Mouse (Mus musculus) neural tube, embryonic 15.5 days (tissue): Measurements from ENCODE around the gene Rfx4. TPM values are rescaled to one million over a fixed set of nuclear protein-coding genes. Genes with fewer than 3 reads are reported as not detected.

Experiments used
- ATAC-seq: fragments of 200-750 bp; cut with Nextera tagmentation; 2 replicates; pipeline ENCODE4 v1.8.0; 2017; ENCODE audit warnings: mild to moderate bottlenecking, moderate TSS enrichment, moderate library complexity; ENCODE audit not compliant: low FRiP score
- H3K27ac ChIP-seq: fragments of 300-500 bp; sonication (generic); replicated peaks from 2 replicates; pipeline ENCODE4 v1.5.1; 2015; ENCODE audit warnings: mild to moderate bottlenecking, inconsistent platforms
- H3K27me3 ChIP-seq: fragments of 300-500 bp; sonication (generic); replicated peaks from 2 replicates; pipeline ENCODE4 v1.6.1; 2015; ENCODE audit warnings: inconsistent platforms
- H3K36me3 ChIP-seq: fragments of 300-500 bp; sonication (generic); 2 replicates; pipeline ENCODE4 v1.6.1; 2015; ENCODE audit warnings: inconsistent platforms
- H3K4me1 ChIP-seq: fragments of 300-500 bp; sonication (generic); 2 replicates; pipeline ENCODE4 v1.6.1; 2015; ENCODE audit warnings: inconsistent platforms
- H3K4me2 ChIP-seq: fragments of 300-500 bp; sonication (generic); 2 replicates; pipeline ENCODE4 v1.6.1; 2015; ENCODE audit warnings: inconsistent platforms, mild to moderate bottlenecking, moderate library complexity
- H3K4me3 ChIP-seq: fragments of 300-500 bp; sonication (generic); replicated peaks from 2 replicates; pipeline ENCODE4 v1.5.1; 2015; ENCODE audit warnings: mild to moderate bottlenecking, inconsistent platforms
- H3K9ac ChIP-seq: fragments of 300-500 bp; sonication (generic); replicated peaks from 2 replicates; pipeline ENCODE4 v1.6.1; 2015; ENCODE audit warnings: mild to moderate bottlenecking, inconsistent platforms
- H3K9me3 ChIP-seq: fragments of 300-500 bp; sonication (generic); replicated peaks from 2 replicates; pipeline ENCODE4 v1.6.1; 2016; ENCODE audit warnings: inconsistent platforms
- WGBS: fragments of 180-500 bp; shearing (Covaris S2); methylation state at CpG from one replicate; pipeline ENCODE4 v1.1.7; 2015; ENCODE audit warnings: mixed read lengths; 5-methylcytosine and 5-hydroxymethylcytosine counted together
- polyA plus RNA-seq: library from polyadenylated mRNA; unstranded; fragments of >200 nt; fragmentation: Nextera tagmentation; extraction: Ambion mirVana; gene quantifications from 2 replicates; pipeline ENCODE4 v1.2.1, GENCODE M21; 2015

The Rfx4 gene
- polyA plus RNA-seq, 1 experiment from 2014 or later = 15.9 TPM

- ATAC-seq = no peak
- Histone ChIP-seq H3K9me3 (no peaks in the 10 kb centered on the region), H3K36me3 (no peaks in the 10 kb centered on the region), H3K9ac (no peak overlapping the region), H3K4me3 (no peak overlapping the region), H3K4me1 (peaks cover 25% of the 10 kb centered on the region), H3K4me2 (peak overlapping the region; percentile 7; the same call in 1 of the 2 replicates), H3K27ac (0 out of 2 replicates have a peak overlapping the region, but pooled peaks have one; percentile 38), H3K27me3 (no peaks in the 10 kb centered on the region)
- 32% methylated on average over 6 of the region's 7 CpGs for WGBS
Measured at GRCm38 (mm10) chr10:84903307-84903706, 147.4 kb downstream of the Rfx4 start.

- 9% methylated on average over 5 of the region's 5 CpGs for WGBS
- peak overlapping the region; percentile 38; the same call in 1 of the 2 replicates for H3K27ac ChIP-seq
- H3K36me3 ChIP-seq = no peaks in the 10 kb centered on the region
- H3K4me1 ChIP-seq = peaks cover 25% of the 10 kb centered on the region
- no peaks in the 10 kb centered on the region for H3K27me3 ChIP-seq
- no peak overlapping the region for H3K9ac ChIP-seq
- no peak overlapping the region for H3K4me3 ChIP-seq
- no peaks in the 10 kb centered on the region for H3K9me3 ChIP-seq
- 0 out of 2 replicates have a peak, but pooled peaks have one; percentile 20 for ATAC-seq
- peak overlapping the region; percentile 7; the same call in 1 of the 2 replicates for H3K4me2 ChIP-seq
Measured at GRCm38 (mm10) chr10:84903742-84904141, 147.9 kb downstream of the Rfx4 start.

DNA sequence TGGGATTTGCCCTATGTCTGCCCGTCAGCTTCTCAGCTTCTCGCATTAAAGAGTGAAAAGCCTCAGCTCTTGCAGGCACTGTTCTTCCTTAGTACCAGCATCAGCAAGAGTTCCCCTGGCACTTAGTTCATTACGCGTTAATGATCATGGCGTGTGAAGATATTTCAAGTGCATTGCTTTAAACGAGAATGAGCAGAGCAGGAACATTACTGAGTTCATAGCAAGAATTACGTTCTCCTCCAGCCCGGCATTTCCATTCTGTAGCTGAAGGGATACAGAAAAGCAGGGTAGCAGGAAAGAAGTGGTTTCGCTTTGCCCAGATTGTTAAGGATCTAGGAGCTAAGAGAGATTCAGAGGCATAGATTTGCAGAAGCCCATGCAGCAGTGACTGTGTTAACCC is 151.0 kb downstream of the Rfx4 start:
- no peaks in the 10 kb centered on the region for H3K9me3 ChIP-seq
- 47% methylated on average over 9 of the region's 9 CpGs for WGBS
- H3K4me2 ChIP-seq = peak overlapping the region; percentile 19; the same call in 1 of the 2 replicates
- H3K4me3 ChIP-seq = no peak overlapping the region
- peak overlapping the region; percentile 68 for H3K27ac ChIP-seq
- ATAC-seq = no peak
- no peak overlapping the region for H3K9ac ChIP-seq
- peaks cover 44% of the 10 kb centered on the region for H3K4me1 ChIP-seq
- no peaks in the 10 kb centered on the region for H3K36me3 ChIP-seq
- H3K27me3 ChIP-seq = no peaks in the 10 kb centered on the region

- Histone ChIP-seq H3K9ac (no peak overlapping the region), H3K36me3 (no peaks in the 10 kb centered on the region), H3K9me3 (no peaks in the 10 kb centered on the region), H3K4me2 (no peak overlapping the region), H3K27me3 (no peaks in the 10 kb centered on the region), H3K27ac (0 out of 2 replicates have a peak overlapping the region, but pooled peaks have one; percentile 15), H3K4me3 (no peak overlapping the region), H3K4me1 (peaks cover 44% of the 10 kb centered on the region)
- no peak for ATAC-seq
- WGBS = 82% methylated on average over 3 of the region's 3 CpGs
Measured at GRCm38 (mm10) chr10:84908006-84908405, 152.1 kb downstream of the Rfx4 start.

- no peak overlapping the region for H3K4me2 ChIP-seq
- no peaks in the 10 kb centered on the region for H3K36me3 ChIP-seq
- no peak overlapping the region for H3K27ac ChIP-seq
- H3K9ac ChIP-seq = no peak overlapping the region
- H3K4me1 ChIP-seq = peaks cover 40% of the 10 kb centered on the region
- no peaks in the 10 kb centered on the region for H3K27me3 ChIP-seq
- WGBS = 79% methylated on average over 3 of the region's 3 CpGs
- no peak overlapping the region for H3K4me3 ChIP-seq
- no peaks in the 10 kb centered on the region for H3K9me3 ChIP-seq
- no peak for ATAC-seq
Measured at GRCm38 (mm10) chr10:84908471-84908870, 152.6 kb downstream of the Rfx4 start.

- WGBS = 58% methylated on average over 17 of the region's 17 CpGs
- H3K27ac ChIP-seq = 0 out of 2 replicates have a peak overlapping the region, but pooled peaks have one; percentile 9
- H3K9me3 ChIP-seq = no peaks in the 10 kb centered on the region
- peak overlapping the region; percentile 9; the same call in 1 of the 2 replicates for H3K4me2 ChIP-seq
- ATAC-seq = no peak
- no peak overlapping the region for H3K9ac ChIP-seq
- H3K4me1 ChIP-seq = peaks cover 33% of the 10 kb centered on the region
- no peaks in the 10 kb centered on the region for H3K27me3 ChIP-seq
- no peaks in the 10 kb centered on the region for H3K36me3 ChIP-seq
- H3K4me3 ChIP-seq = no peak overlapping the region
Measured at GRCm38 (mm10) chr10:84909021-84909801, 153.3 kb downstream of the Rfx4 start.

DNA sequence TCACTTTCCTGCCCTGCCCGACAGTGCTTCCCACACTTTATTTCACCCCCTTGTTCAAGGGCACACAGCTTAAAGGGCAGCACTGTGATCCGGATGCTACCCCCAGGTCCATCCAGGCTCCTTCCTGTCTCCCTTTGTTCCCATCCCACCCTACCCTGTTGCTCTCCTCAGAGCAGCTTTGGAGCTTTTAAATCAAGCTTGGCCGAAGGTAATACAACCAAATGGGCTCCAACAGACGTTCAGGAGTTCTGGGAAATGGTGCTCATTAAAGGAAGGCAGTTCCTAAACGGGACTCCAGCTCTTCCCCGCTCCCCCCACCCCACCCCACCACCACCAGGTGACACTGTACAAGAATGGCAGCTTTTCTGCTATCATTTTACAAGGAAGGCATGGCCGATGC is 154.3 kb downstream of the Rfx4 start:
- Histone ChIP-seq H3K4me3 (no peak overlapping the region), H3K9ac (no peak overlapping the region), H3K9me3 (no peaks in the 10 kb centered on the region), H3K4me1 (peaks cover 31% of the 10 kb centered on the region), H3K36me3 (no peaks in the 10 kb centered on the region), H3K27me3 (no peaks in the 10 kb centered on the region), H3K4me2 (no peak overlapping the region), H3K27ac (no peak overlapping the region)
- no peak for ATAC-seq
- WGBS = 14% methylated on average over 7 of the region's 7 CpGs

DNA sequence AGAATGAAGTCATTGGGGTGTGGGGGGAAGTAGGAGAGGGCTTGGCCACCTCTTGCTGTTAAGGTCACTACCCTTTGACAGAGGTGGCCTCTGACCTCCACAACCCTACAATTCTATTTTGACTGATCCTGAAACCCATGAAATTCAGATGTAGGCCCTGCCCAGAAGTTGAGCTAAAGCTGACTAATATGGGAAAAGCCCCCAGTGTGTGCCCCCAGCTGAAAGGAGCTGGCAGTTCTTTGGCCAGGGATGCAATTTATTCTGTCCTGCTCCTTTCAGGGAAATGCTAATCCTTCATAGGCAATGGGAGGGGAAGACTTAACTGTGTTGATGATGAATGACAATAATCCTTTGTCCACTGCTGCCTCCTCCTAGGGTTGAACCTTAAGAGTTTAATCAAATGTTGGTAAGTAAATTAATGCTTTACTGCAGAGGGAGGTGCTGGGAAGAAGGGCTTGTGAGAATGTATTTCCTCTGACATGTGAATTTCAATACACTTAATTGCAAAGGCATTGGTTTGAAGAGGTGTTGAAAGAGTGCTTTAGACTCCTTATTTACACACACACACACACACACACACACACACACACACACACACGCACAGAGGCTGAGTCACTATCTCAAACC is 155.0 kb downstream of the Rfx4 start:
- peaks cover 31% of the 10 kb centered on the region for H3K4me1 ChIP-seq
- no peak for ATAC-seq
- no peak overlapping the region for H3K4me2 ChIP-seq
- H3K27me3 ChIP-seq = no peaks in the 10 kb centered on the region
- no peak overlapping the region for H3K4me3 ChIP-seq
- H3K9ac ChIP-seq = no peak overlapping the region
- H3K9me3 ChIP-seq = no peaks in the 10 kb centered on the region
- no peaks in the 10 kb centered on the region for H3K36me3 ChIP-seq
- WGBS = 50% methylated on average over 1 of the region's 1 CpGs
- no peak overlapping the region for H3K27ac ChIP-seq

DNA sequence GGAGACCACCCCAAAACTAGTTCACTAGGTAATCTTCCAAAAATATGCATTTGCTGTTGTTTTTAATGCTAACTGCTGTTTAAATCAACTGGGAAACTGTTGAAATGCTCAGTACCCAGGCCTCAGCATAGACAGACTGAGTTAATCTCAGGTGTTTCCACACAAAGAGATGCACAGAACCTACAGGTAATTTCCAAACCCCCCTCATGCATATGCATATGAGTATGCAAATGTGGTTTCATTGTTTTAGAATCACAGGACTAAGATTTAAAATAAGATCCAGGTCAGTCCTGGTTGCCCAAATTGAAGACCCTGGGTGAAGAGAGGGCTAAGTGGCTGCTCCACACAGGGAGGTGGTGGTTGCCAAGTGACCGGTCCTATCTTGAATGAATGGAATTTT is 157.3 kb downstream of the Rfx4 start:
- no peaks in the 10 kb centered on the region for H3K9me3 ChIP-seq
- 58% methylated on average over 1 of the region's 1 CpGs for WGBS
- peaks cover 24% of the 10 kb centered on the region for H3K4me1 ChIP-seq
- H3K27ac ChIP-seq = no peak overlapping the region
- H3K36me3 ChIP-seq = no peaks in the 10 kb centered on the region
- H3K4me3 ChIP-seq = no peak overlapping the region
- H3K27me3 ChIP-seq = no peaks in the 10 kb centered on the region
- no peak overlapping the region for H3K4me2 ChIP-seq
- H3K9ac ChIP-seq = no peak overlapping the region
- ATAC-seq = no peak

GRCm38 (mm10) chr10:84915476-84915875 is 159.6 kb downstream of the Rfx4 start:
- peaks cover 32% of the 10 kb centered on the region for H3K4me1 ChIP-seq
- H3K9ac ChIP-seq = no peak overlapping the region
- no peaks in the 10 kb centered on the region for H3K9me3 ChIP-seq
- WGBS = 86% methylated on average over 6 of the region's 6 CpGs
- no peak overlapping the region for H3K27ac ChIP-seq
- no peak for ATAC-seq
- no peak overlapping the region for H3K4me3 ChIP-seq
- H3K4me2 ChIP-seq = no peak overlapping the region
- no peaks in the 10 kb centered on the region for H3K27me3 ChIP-seq
- no peaks in the 10 kb centered on the region for H3K36me3 ChIP-seq

DNA sequence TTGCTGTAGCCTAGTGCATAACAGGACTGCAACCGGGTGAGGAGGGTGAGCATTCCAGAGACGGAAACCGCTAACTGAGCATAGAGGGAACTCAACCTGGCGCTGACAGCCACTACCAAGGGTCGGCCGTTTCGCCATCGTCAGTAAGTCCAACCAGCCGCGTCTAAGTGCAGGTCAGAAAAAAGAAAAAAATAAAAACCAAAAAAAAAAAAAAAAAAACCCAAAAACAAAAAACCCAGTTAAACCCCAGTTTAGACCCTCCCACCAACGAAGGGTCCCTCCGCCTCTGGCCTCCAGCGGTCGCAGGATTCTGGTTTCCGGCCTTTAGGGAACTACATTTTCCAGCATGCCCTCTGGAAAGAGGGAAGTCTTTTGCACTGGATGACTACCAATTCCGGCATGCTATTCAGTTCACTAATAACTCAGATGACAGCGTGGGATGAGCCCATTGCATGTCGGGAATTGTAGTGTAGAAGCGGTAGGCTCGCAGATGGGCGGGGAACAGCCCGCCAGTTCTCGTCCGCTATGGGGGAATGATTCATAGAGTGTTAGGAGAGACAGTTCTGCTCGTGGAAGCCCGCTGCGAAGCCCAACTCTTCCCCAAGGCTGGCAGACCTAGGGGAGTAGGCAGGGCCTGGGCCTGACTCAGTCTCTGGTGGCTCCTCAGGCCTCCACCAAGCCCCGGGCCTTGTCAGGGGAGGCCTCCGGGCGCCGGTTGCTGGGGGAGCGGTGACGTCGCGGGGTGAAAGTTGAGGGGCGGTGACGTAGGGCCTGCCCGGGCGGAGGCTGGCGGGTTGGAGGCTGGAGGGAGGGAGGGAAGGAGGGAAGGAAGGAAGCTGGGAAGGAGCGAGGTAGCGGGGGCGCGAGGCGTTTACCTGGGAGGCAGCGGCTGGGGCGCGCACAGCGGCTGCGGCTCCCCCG is 161.2 kb downstream of the Rfx4 start, which contains the start of gene Ric8b:
Gene Ric8b (plus strand): TSS at position 807 of the 921 bp plus-strand sequence.
- peak within 1 kb of the TSS; percentile 100 for H3K27ac ChIP-seq
- H3K4me1 ChIP-seq = peaks cover 30% of the 10 kb centered on the region
- H3K36me3 ChIP-seq = no peaks in the 10 kb centered on the region
- peak; percentile 96 for ATAC-seq
- peak within 1 kb of the TSS; percentile 93 for H3K9ac ChIP-seq
- H3K27me3 ChIP-seq = no peaks in the 10 kb centered on the region
- peak within 1 kb of the TSS; percentile 74 for H3K4me3 ChIP-seq
- under 1% methylated on average over 39 of the region's 51 CpGs for WGBS
- H3K9me3 ChIP-seq = no peaks in the 10 kb centered on the region
- H3K4me2 ChIP-seq = peak within 1 kb of the TSS; percentile 65
